Mouse (Mus musculus) kidney, embryonic 16.5 days (tissue): ENCODE measurements around the gene Cby3. TPM values are rescaled to one million over a fixed set of nuclear protein-coding genes. Genes with fewer than 3 reads are reported as not detected.

Source experiments
- ATAC-seq: fragments of 200-750 bp; cut with Nextera tagmentation; 2 replicates; pipeline ENCODE4 v1.8.0; 2017; ENCODE audit warnings: moderate TSS enrichment; ENCODE audit not compliant: low FRiP score, low TSS enrichment
- H3K27ac ChIP-seq: fragments of 300-500 bp; sonication (generic); 2 replicates; pipeline ENCODE4 v1.5.1; 2014; ENCODE audit warnings: low read length
- H3K27me3 ChIP-seq: fragments of 300-500 bp; sonication (generic); 2 replicates; pipeline ENCODE4 v1.6.1; 2014; ENCODE audit warnings: low read length, control low read depth, mixed read lengths; ENCODE audit not compliant: insufficient read depth
- H3K36me3 ChIP-seq: fragments of 300-500 bp; sonication (generic); 2 replicates; pipeline ENCODE4 v1.6.1; 2014; ENCODE audit warnings: low read length, control low read depth, mixed read lengths; ENCODE audit not compliant: insufficient read depth
- H3K4me1 ChIP-seq: fragments of 300-500 bp; sonication (generic); 2 replicates; pipeline ENCODE4 v1.6.1; 2014; ENCODE audit warnings: low read length, control low read depth, mixed read lengths; ENCODE audit not compliant: insufficient read depth
- H3K4me2 ChIP-seq: fragments of 300-500 bp; sonication (generic); replicated peaks from 2 replicates; pipeline ENCODE4 v1.6.1; 2014; ENCODE audit warnings: low read depth, low read length
- H3K4me3 ChIP-seq: fragments of 300-500 bp; sonication (generic); 2 replicates; pipeline ENCODE4 v1.5.1; 2014; ENCODE audit warnings: mild to moderate bottlenecking, low read length
- H3K9ac ChIP-seq: fragments of 300-500 bp; sonication (generic); replicated peaks from 2 replicates; pipeline ENCODE4 v1.6.1; 2014; ENCODE audit warnings: low read length
- H3K9me3 ChIP-seq: fragments of 300-500 bp; sonication (generic); 2 replicates; pipeline ENCODE4 v1.6.1; 2016; ENCODE audit warnings: low read length, control low read depth
- WGBS: fragments of 180-500 bp; shearing (Covaris S2); extraction: QIAGEN DNeasy Blood & Tissue Kit; methylation state at CpG from one replicate; pipeline ENCODE4 v1.1.7; 2014; 5-methylcytosine and 5-hydroxymethylcytosine counted together
- polyA plus RNA-seq: library from polyadenylated mRNA; unstranded; fragments of >200 nt; fragmentation: Nextera tagmentation; extraction: Ambion mirVana; gene quantifications from 2 replicates; pipeline ENCODE4 v1.2.1, GENCODE M21; 2015

Gene Cby3
- polyA plus RNA-seq, 1 experiment from 2014 or later = 0.55 TPM

- WGBS = 79% methylated on average over 3 of the region's 3 CpGs
- ATAC-seq = no peak
Measured at GRCm38 (mm10) chr11:50328075-50328625, 26.1 kb upstream of the Cby3 start.

GRCm38 (mm10) chr11:50329378-50329777 is 24.9 kb upstream of the Cby3 start:
- Histone ChIP-seq H3K4me2 (no peak overlapping the region), H3K9ac (no peak overlapping the region), H3K4me1 (peaks cover 9% of the 10 kb centered on the region), H3K9me3 (no peaks in the 10 kb centered on the region), H3K27me3 (no peaks in the 10 kb centered on the region), H3K36me3 (no peaks in the 10 kb centered on the region), H3K27ac (no peak overlapping the region), H3K4me3 (no peak overlapping the region)
- ATAC-seq = no peak
- WGBS = 86% methylated on average over 1 of the region's 1 CpGs

More at GRCm38 (mm10) chr11:50328075-50328625, 26.1 kb upstream of the Cby3 start:
- Histone ChIP-seq H3K4me1 (peaks cover 21% of the 10 kb centered on the region), H3K36me3 (no peaks in the 10 kb centered on the region), H3K27me3 (no peaks in the 10 kb centered on the region), H3K4me2 (no peak overlapping the region), H3K9ac (no peak overlapping the region), H3K4me3 (no peak overlapping the region), H3K9me3 (no peaks in the 10 kb centered on the region), H3K27ac (no peak overlapping the region)

DNA sequence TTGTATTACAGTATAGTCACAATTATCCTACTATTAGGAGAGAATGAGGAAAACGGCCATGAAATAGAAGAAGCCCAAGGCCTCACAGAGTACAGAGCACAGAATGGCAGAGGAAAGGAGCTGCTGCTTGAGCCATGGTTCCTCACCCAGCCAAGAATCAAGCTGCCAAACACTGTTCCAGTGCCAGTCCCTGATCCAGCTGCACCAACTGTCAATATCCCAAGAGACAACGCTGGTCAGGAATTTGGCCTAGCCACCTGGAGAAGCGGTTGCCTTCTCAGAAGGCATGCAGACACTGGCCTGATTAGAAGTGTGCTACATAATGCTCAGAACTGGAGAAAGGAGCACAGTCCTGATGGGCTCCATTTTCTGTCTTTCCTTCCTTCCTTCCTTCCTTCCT is 21.1 kb upstream of the Cby3 start:
- H3K27me3 ChIP-seq = no peaks in the 10 kb centered on the region
- no peaks in the 10 kb centered on the region for H3K9me3 ChIP-seq
- H3K4me1 ChIP-seq = no peaks in the 10 kb centered on the region
- H3K27ac ChIP-seq = no peak overlapping the region
- H3K4me3 ChIP-seq = no peak overlapping the region
- no peak overlapping the region for H3K9ac ChIP-seq
- H3K36me3 ChIP-seq = no peaks in the 10 kb centered on the region
- ATAC-seq = no peak
- H3K4me2 ChIP-seq = no peak overlapping the region
- WGBS = 87% methylated on average over 3 of the region's 3 CpGs

GRCm38 (mm10) chr11:50336126-50336525 is 18.1 kb upstream of the Cby3 start:
- Histone ChIP-seq H3K4me2 (no peak overlapping the region), H3K27me3 (no peaks in the 10 kb centered on the region), H3K9me3 (no peaks in the 10 kb centered on the region), H3K36me3 (no peaks in the 10 kb centered on the region), H3K4me3 (no peak overlapping the region), H3K27ac (no peak overlapping the region), H3K4me1 (no peaks in the 10 kb centered on the region), H3K9ac (no peak overlapping the region)
- WGBS = 16% methylated on average over 1 of the region's 1 CpGs
- no peak for ATAC-seq

- H3K4me3 ChIP-seq = no peak overlapping the region
- H3K4me2 ChIP-seq = no peak overlapping the region
- no peak for ATAC-seq
- no peaks in the 10 kb centered on the region for H3K27me3 ChIP-seq
- H3K9ac ChIP-seq = no peak overlapping the region
- no peaks in the 10 kb centered on the region for H3K9me3 ChIP-seq
- no peaks in the 10 kb centered on the region for H3K4me1 ChIP-seq
- H3K27ac ChIP-seq = no peak overlapping the region
- no peaks in the 10 kb centered on the region for H3K36me3 ChIP-seq
- 63% methylated on average over 4 of the region's 4 CpGs for WGBS
Measured at GRCm38 (mm10) chr11:50336891-50337290, 17.4 kb upstream of the Cby3 start.

- H3K9me3 ChIP-seq = no peaks in the 10 kb centered on the region
- H3K4me2 ChIP-seq = no peak overlapping the region
- H3K27me3 ChIP-seq = no peaks in the 10 kb centered on the region
- H3K4me3 ChIP-seq = no peak overlapping the region
- H3K36me3 ChIP-seq = no peaks in the 10 kb centered on the region
- 76% methylated on average over 4 of the region's 4 CpGs for WGBS
- no peak overlapping the region for H3K27ac ChIP-seq
- no peaks in the 10 kb centered on the region for H3K4me1 ChIP-seq
- no peak for ATAC-seq
- no peak overlapping the region for H3K9ac ChIP-seq
Measured at GRCm38 (mm10) chr11:50345486-50345885, 8.8 kb upstream of the Cby3 start.

DNA sequence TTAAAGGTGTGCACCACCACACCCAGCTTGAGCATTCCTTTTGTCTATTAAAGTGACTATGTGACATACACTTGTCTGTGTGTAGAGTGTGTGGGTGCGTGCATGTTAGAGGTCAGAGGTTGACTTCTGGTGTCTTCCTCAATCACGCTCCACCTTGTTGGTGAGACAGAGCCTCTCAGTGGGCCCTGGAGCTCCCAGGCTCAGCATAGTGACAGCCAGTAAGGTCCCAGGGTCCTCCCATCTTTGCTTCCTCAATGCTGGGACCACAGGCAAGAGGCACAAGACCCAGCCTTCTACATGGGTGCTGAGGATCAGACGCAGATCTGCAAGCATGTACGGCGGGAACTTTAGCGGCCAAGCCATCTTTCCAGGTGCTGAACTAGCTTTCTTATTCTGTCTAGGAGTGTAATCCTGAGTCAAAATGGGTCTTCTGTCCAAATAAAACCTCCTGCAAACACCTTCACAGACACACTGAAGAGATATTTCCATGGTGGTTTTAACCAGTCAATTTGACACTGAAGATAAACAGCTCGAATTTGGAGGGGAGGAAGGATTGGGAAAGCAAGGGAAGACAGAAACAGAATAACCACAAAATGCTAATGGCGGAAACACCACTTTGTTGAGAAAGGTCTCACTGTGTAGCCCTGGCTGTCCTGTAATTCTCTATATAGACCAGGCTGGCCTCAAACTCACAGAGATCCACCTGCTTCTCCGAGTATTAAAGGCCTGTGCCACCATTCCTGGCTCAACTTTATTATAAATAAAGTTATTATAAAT is 7.8 kb upstream of the Cby3 start:
- WGBS = 86% methylated on average over 9 of the region's 9 CpGs

DNA sequence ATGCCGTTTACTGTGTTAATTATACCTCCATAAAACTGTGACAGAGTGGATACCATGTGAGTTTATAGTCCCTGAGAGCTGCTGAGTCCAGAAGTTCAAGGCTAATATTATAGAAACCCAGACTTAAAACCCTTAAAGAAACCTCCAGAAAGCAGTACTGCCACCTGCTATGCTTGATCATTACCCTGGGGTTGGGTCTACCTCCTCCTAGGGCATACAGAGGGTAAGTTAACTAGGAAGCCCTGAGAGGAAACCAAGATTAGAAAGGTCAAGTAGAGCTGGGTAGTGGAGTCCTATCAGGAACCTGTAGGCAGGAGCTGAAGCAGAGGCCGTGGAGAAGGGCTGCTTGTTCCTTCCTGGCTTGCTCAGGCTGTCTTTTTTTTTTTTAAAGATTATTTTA is 2.1 kb upstream of the Cby3 start:
- Histone ChIP-seq H3K4me2 (no peak overlapping the region), H3K27ac (no peak overlapping the region), H3K36me3 (no peaks in the 10 kb centered on the region), H3K9me3 (no peaks in the 10 kb centered on the region), H3K27me3 (no peaks in the 10 kb centered on the region), H3K4me1 (no peaks in the 10 kb centered on the region), H3K4me3 (no peak overlapping the region), H3K9ac (no peak overlapping the region)
- 67% methylated on average over 2 of the region's 2 CpGs for WGBS
- ATAC-seq = no peak

More for the DNA sequence above, 7.8 kb upstream of the Cby3 start:
- Histone ChIP-seq H3K36me3 (no peaks in the 10 kb centered on the region), H3K27ac (no peak overlapping the region), H3K27me3 (no peaks in the 10 kb centered on the region), H3K4me3 (no peak overlapping the region), H3K4me1 (no peaks in the 10 kb centered on the region), H3K9me3 (no peaks in the 10 kb centered on the region), H3K9ac (no peak overlapping the region), H3K4me2 (no peak overlapping the region)
- no peak for ATAC-seq

DNA sequence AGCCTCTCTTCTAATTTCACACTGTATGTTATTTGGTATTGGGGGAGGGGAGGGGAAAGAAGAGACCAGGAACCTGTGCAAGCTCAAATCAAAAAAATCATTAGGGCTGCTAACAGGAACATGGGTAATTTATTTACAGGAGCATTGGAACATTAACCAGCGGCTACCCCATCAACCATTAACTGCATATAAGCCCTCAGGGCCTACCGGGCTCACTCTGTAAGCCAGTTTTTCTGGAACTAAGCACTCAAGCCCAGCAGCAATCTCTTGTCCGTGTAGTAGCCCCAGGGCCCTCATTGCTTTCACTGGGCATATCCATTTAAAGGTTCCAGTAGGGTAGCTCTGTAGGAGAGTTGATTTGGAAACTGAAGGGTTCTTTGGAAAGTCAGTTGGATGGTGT is 589 bp downstream of the Cby3 start:
- Histone ChIP-seq H3K4me3 (no peak overlapping the region), H3K4me1 (0 out of 2 replicates have a peak, but pooled peaks cover 4% of the 10 kb centered on the region), H3K27ac (peak overlapping the region; percentile 85), H3K36me3 (no peaks in the 10 kb centered on the region), H3K27me3 (0 out of 2 replicates have a peak, but pooled peaks cover 2% of the 10 kb centered on the region), H3K9me3 (no peaks in the 10 kb centered on the region), H3K9ac (no peak overlapping the region), H3K4me2 (no peak overlapping the region)
- WGBS = 60% methylated on average over 3 of the region's 3 CpGs
- peak; percentile 87 for ATAC-seq

- WGBS = 43% methylated on average over 1 of the region's 1 CpGs
- 0 out of 2 replicates have a peak, but pooled peaks cover 4% of the 10 kb centered on the region for H3K4me1 ChIP-seq
- no peaks in the 10 kb centered on the region for H3K36me3 ChIP-seq
- H3K4me3 ChIP-seq = no peak overlapping the region
- H3K9ac ChIP-seq = no peak overlapping the region
- no peak overlapping the region for H3K4me2 ChIP-seq
- no peak for ATAC-seq
- no peaks in the 10 kb centered on the region for H3K9me3 ChIP-seq
- 0 out of 2 replicates have a peak, but pooled peaks cover 2% of the 10 kb centered on the region for H3K27me3 ChIP-seq
- peak overlapping the region; percentile 85 for H3K27ac ChIP-seq
Measured at GRCm38 (mm10) chr11:50355395-50355794, 1.1 kb downstream of the Cby3 start.
